Mouse (Mus musculus): ENCODE data around the gene Il27.

Gene Il27

GRCm38 (mm10) chr7:126594862-126595561, at the start of gene Il27:
TSS of gene Il27 (minus strand) at chr7:126594941.
- 77% methylated on average over 11 of the region's 11 CpGs for WGBS

GRCm38 (mm10) chr7:126644345-126644744, 49.6 kb upstream of the Il27 start:
- WGBS, result 75% methylated on average over 3 of the region's 3 CpGs

GRCm38 (mm10) chr7:126643244-126643617, 48.5 kb upstream of the Il27 start:
- 28% methylated on average over 3 of the region's 3 CpGs for WGBS

GRCm38 (mm10) chr7:126642545-126643243, 48.0 kb upstream of the Il27 start:
- whole genome bisulfite sequencing, result 68% methylated on average over 5 of the region's 5 CpGs

GRCm38 (mm10) chr7:126636733-126637520, 42.2 kb upstream of the Il27 start:
- 32% methylated on average over 4 of the region's 4 CpGs for WGBS

- WGBS, result 95% methylated on average over 2 of the region's 2 CpGs
Measured at GRCm38 (mm10) chr7:126632478-126632877, 37.7 kb upstream of the Il27 start.

- 97% methylated on average over 4 of the region's 4 CpGs for WGBS
Measured at GRCm38 (mm10) chr7:126630824-126631518, 36.2 kb upstream of the Il27 start, which contains the start of gene Nupr1. TSS of gene Nupr1 (minus strand) at chr7:126630861.

- WGBS, result 50% methylated on average over 3 of the region's 3 CpGs
Measured at GRCm38 (mm10) chr7:126629915-126630314, 35.2 kb upstream of the Il27 start.

- 65% methylated on average over 6 of the region's 6 CpGs for WGBS
Measured at GRCm38 (mm10) chr7:126628111-126628510, 33.4 kb upstream of the Il27 start.

GRCm38 (mm10) chr7:126625807-126626600, 31.3 kb upstream of the Il27 start:
- 93% methylated on average over 3 of the region's 3 CpGs for WGBS

GRCm38 (mm10) chr7:126625369-126625768, 30.6 kb upstream of the Il27 start:
- WGBS, result 39% methylated on average over 6 of the region's 6 CpGs

- WGBS, result 75% methylated on average over 16 of the region's 16 CpGs
Measured at GRCm38 (mm10) chr7:126624774-126625173, 30.0 kb upstream of the Il27 start.

- WGBS, result 90% methylated on average over 1 of the region's 1 CpGs
Measured at GRCm38 (mm10) chr7:126623381-126623780, 28.6 kb upstream of the Il27 start.

- 89% methylated on average over 9 of the region's 9 CpGs for WGBS
Measured at GRCm38 (mm10) chr7:126621452-126622359, 27.0 kb upstream of the Il27 start.

- 82% methylated on average over 10 of the region's 10 CpGs for WGBS
Measured at GRCm38 (mm10) chr7:126619559-126620275, 25.0 kb upstream of the Il27 start.

GRCm38 (mm10) chr7:126616707-126617106, 22.0 kb upstream of the Il27 start:
- 66% methylated on average over 3 of the region's 3 CpGs for WGBS

- WGBS, result 83% methylated on average over 3 of the region's 3 CpGs
Measured at GRCm38 (mm10) chr7:126612736-126613135, 18.0 kb upstream of the Il27 start.

GRCm38 (mm10) chr7:126607796-126608195, 13.1 kb upstream of the Il27 start:
- 94% methylated on average over 5 of the region's 5 CpGs for WGBS

- WGBS, result 61% methylated on average over 3 of the region's 3 CpGs
Measured at GRCm38 (mm10) chr7:126607064-126607463, 12.3 kb upstream of the Il27 start.
